Mouse (Mus musculus): ENCODE measurements at regions not wholly inside any gene's neighbourhood (a gene's known extent, or its start where the extent isn't known, plus 50 kb on each side); places are given as distances from the start of the nearest gene placed in this dataset.

DNA sequence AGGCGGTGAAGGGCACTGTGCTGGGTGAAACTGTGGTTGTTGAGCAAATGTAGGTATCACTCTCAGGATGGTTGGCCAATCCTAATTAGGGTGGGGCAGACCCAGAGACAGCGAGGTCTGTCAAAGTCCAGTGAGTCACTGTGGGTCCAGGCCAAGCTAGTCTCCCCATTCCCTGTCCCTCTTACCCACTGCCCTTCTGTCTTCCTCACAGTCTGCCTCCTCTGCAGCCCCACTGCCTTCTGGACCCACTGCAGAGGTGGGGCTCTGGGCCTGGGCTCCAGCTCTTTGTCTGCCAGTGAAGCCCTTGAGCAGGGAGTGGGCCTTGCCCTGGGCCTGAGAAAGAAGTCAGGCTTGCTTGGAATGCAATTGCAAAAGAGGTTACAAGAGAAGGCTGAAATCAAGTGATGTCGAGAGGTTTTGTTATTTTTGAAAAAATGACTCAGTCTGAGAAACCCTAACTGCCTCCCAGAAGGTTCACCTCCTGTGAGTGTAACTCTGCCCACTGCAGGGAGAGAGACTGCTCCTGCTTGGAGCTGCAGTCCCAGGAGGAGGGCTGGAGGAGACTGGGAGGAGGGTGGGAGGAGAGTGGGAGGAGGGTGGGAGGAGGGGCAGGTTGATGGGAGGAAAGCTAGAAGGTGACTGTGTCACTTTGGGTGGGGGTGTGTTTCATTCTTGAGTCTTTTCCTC lies 193.3 kb downstream of the 4933412E24Rik start:
- DNase-seq = peak in 1 of 2 experiments; percentile 32
- no peak overlapping the region for H3K4me3 ChIP-seq
- H3K27me3 ChIP-seq (ENCODE audit: control insufficient read depth, insufficient read depth, low read length) = no peaks in the 10 kb centered on the region
- peak overlapping the region; percentile 9; the same call in 1 of the 2 replicates for H3K27ac ChIP-seq
- no peaks in the 10 kb centered on the region for H3K36me3 ChIP-seq (ENCODE audit: control insufficient read depth, insufficient read depth, low read length)
- no peak for TF ChIP-seq EP300 (IDR thresholded peaks at IDR 0.05; ENCODE audit: insufficient read depth, low read depth, low read length)
- TF ChIP-seq POLR2A (IDR thresholded peaks at IDR 0.05; ENCODE audit: insufficient read depth, low read depth, low read length) = no peak
- TF ChIP-seq CTCF (IDR thresholded peaks at IDR 0.05) = no peak
- peaks cover 2% of the 10 kb centered on the region for H3K4me1 ChIP-seq (ENCODE audit: control insufficient read depth, insufficient read depth, low read length)
- intact Hi-C loops (cut with DNase I) = no loop called here
- 68% methylated on average over 3 of the region's 3 CpGs for WGBS
- H3K9ac ChIP-seq (ENCODE audit: low read depth, low read length) = no peak overlapping the region
- H3K79me2 ChIP-seq (replicated peaks; ENCODE audit: control insufficient read depth, insufficient read depth, low read length) = no peaks in the 10 kb centered on the region

DNA sequence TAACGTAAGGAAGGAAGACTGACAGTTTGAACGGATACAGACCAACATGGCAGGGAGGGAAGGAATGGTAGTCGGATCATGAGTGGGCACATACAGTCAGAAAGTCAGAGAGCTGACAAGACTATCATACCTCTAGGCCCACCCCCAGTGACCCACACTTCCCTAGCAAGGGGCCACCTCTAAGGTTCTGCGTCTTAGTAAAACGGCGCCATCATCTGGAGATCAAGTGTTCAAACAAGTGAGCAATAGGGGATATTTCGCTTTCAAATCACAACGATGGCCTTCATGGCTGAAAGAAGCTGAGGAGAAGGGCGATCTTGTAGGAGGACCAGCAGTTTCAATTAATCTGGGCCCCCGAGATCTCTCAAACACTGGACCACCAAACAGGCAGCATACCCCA lies 196.1 kb downstream of the 4933412E24Rik start:
- intact Hi-C loops (cut with DNase I) = no loop called here
- H3K27me3 ChIP-seq (ENCODE audit: control insufficient read depth, insufficient read depth, low read length) = no peaks in the 10 kb centered on the region
- TF ChIP-seq CTCF (IDR thresholded peaks at IDR 0.05) = no peak
- no peak for TF ChIP-seq POLR2A (IDR thresholded peaks at IDR 0.05; ENCODE audit: insufficient read depth, low read depth, low read length)
- TF ChIP-seq EP300 (IDR thresholded peaks at IDR 0.05; ENCODE audit: insufficient read depth, low read depth, low read length) = no peak
- H3K27ac ChIP-seq = no peak overlapping the region
- H3K79me2 ChIP-seq (replicated peaks; ENCODE audit: control insufficient read depth, insufficient read depth, low read length) = no peaks in the 10 kb centered on the region
- H3K9ac ChIP-seq (ENCODE audit: low read depth, low read length) = no peak overlapping the region
- no peaks in the 10 kb centered on the region for H3K36me3 ChIP-seq (ENCODE audit: control insufficient read depth, insufficient read depth, low read length)
- no peak for DNase-seq
- peaks cover 4% of the 10 kb centered on the region for H3K4me1 ChIP-seq (ENCODE audit: control insufficient read depth, insufficient read depth, low read length)
- no peak overlapping the region for H3K4me3 ChIP-seq
- 80% methylated on average over 10 of the region's 10 CpGs for WGBS

DNA sequence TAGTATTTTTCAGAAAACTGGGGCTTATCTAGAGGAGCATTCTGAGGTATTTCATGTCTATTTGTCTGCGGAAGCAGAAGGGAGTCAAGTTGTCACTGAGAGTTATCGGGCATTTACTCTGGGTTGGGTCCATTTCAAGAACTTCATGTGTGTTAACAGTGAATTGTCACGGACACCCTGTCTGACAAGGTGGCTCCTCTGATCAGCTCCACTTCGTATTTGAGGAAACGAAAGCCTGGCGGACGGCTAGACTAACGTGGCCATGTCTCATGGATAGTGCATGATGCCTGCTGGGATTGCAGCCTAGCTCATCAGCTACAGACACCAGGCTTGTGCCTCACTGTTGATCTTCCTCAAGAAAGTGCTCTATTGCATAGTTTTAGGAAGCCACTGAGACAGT lies 200.4 kb downstream of the 4933412E24Rik start:
- H3K79me2 ChIP-seq (replicated peaks; ENCODE audit: control insufficient read depth, insufficient read depth, low read length) = no peaks in the 10 kb centered on the region
- no peak for TF ChIP-seq CTCF (IDR thresholded peaks at IDR 0.05)
- no peak for TF ChIP-seq POLR2A (IDR thresholded peaks at IDR 0.05; ENCODE audit: insufficient read depth, low read depth, low read length)
- no peak for TF ChIP-seq EP300 (IDR thresholded peaks at IDR 0.05; ENCODE audit: insufficient read depth, low read depth, low read length)
- H3K4me1 ChIP-seq (ENCODE audit: control insufficient read depth, insufficient read depth, low read length) = peaks cover 1% of the 10 kb centered on the region; the same call in 1 of the 2 replicates
- no peaks in the 10 kb centered on the region for H3K27me3 ChIP-seq (ENCODE audit: control insufficient read depth, insufficient read depth, low read length)
- H3K4me3 ChIP-seq = no peak overlapping the region
- 78% methylated on average over 8 of the region's 8 CpGs for WGBS
- no peak overlapping the region for H3K27ac ChIP-seq
- intact Hi-C loops (cut with DNase I) = no loop called here
- no peak for DNase-seq
- no peak overlapping the region for H3K9ac ChIP-seq (ENCODE audit: low read depth, low read length)
- no peaks in the 10 kb centered on the region for H3K36me3 ChIP-seq (ENCODE audit: control insufficient read depth, insufficient read depth, low read length)

DNA sequence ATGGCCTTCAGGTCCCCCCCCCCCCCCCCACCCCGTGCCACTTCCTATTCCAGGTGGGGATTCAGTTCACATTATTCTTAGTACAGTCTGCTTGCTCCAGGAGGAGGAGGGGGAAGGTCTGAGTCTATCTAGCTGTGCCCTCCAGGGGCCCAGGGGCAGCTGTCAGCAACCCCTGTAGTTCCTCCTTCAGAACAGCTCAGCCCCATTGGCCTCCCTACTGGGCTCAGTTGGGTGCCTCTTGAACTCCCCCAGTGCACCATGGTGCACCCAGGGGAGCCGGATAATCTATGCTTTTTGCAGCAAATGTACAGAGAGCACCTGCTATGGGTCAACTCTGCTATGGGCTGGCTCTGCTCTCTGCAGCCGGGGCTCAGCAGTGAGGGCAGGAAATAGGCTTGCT lies 204.8 kb downstream of the 4933412E24Rik start:
- intact Hi-C loops (cut with DNase I) = no loop called here
- TF ChIP-seq EP300 (IDR thresholded peaks at IDR 0.05; ENCODE audit: insufficient read depth, low read depth, low read length) (no peak), POLR2A (IDR thresholded peaks at IDR 0.05; ENCODE audit: insufficient read depth, low read depth, low read length) (no peak)
- no peak for DNase-seq
- H3K27ac ChIP-seq = no peak overlapping the region
- H3K36me3 ChIP-seq (ENCODE audit: control insufficient read depth, insufficient read depth, low read length) = no peaks in the 10 kb centered on the region
- WGBS = 30% methylated on average over 3 of the region's 3 CpGs
- H3K4me1 ChIP-seq (ENCODE audit: control insufficient read depth, insufficient read depth, low read length) = peaks cover 1% of the 10 kb centered on the region; the same call in 1 of the 2 replicates
- H3K79me2 ChIP-seq (replicated peaks; ENCODE audit: control insufficient read depth, insufficient read depth, low read length) = no peaks in the 10 kb centered on the region
- H3K4me3 ChIP-seq = no peak overlapping the region
- no peak overlapping the region for H3K9ac ChIP-seq (ENCODE audit: low read depth, low read length)
- H3K27me3 ChIP-seq (ENCODE audit: control insufficient read depth, insufficient read depth, low read length) = no peaks in the 10 kb centered on the region

- intact Hi-C loops (cut with DNase I) = no loop called here
- Histone ChIP-seq H3K79me2 (replicated peaks; ENCODE audit: control insufficient read depth, insufficient read depth, low read length) (no peaks in the 10 kb centered on the region), H3K27me3 (ENCODE audit: control insufficient read depth, insufficient read depth, low read length) (no peaks in the 10 kb centered on the region), H3K9ac (ENCODE audit: low read depth, low read length) (no peak overlapping the region), H3K36me3 (ENCODE audit: control insufficient read depth, insufficient read depth, low read length) (no peaks in the 10 kb centered on the region), H3K4me1 (ENCODE audit: control insufficient read depth, insufficient read depth, low read length) (no peaks in the 10 kb centered on the region), H3K27ac (no peak overlapping the region), H3K4me3 (no peak overlapping the region)
- 91% methylated on average over 6 of the region's 6 CpGs for WGBS
- DNase-seq = no peak
- TF ChIP-seq CTCF (IDR thresholded peaks at IDR 0.05) (no peak), POLR2A (IDR thresholded peaks at IDR 0.05; ENCODE audit: insufficient read depth, low read depth, low read length) (no peak), EP300 (IDR thresholded peaks at IDR 0.05; ENCODE audit: insufficient read depth, low read depth, low read length) (no peak)
These were observed 207.1 kb downstream of the 4933412E24Rik start for GRCm38 (mm10) chr15:59809361-59809760.

- Histone ChIP-seq H3K27ac (no peak overlapping the region), H3K36me3 (ENCODE audit: control insufficient read depth, insufficient read depth, low read length) (no peaks in the 10 kb centered on the region), H3K9ac (ENCODE audit: low read depth, low read length) (no peak overlapping the region), H3K4me3 (no peak overlapping the region), H3K79me2 (replicated peaks; ENCODE audit: control insufficient read depth, insufficient read depth, low read length) (no peaks in the 10 kb centered on the region), H3K27me3 (ENCODE audit: control insufficient read depth, insufficient read depth, low read length) (no peaks in the 10 kb centered on the region), H3K4me1 (ENCODE audit: control insufficient read depth, insufficient read depth, low read length) (no peaks in the 10 kb centered on the region)
- intact Hi-C loops (cut with DNase I) = no loop called here
- TF ChIP-seq CTCF (IDR thresholded peaks at IDR 0.05) = no peak
- TF ChIP-seq EP300 (IDR thresholded peaks at IDR 0.05; ENCODE audit: insufficient read depth, low read depth, low read length) = no peak
- no peak for TF ChIP-seq POLR2A (IDR thresholded peaks at IDR 0.05; ENCODE audit: insufficient read depth, low read depth, low read length)
- DNase-seq = no peak
- WGBS = 73% methylated on average over 6 of the region's 6 CpGs
These were observed 208.7 kb downstream of the 4933412E24Rik start for GRCm38 (mm10) chr15:59807723-59808122.
